Mouse (Mus musculus): ENCODE measurements around the gene Nfe2l2.

DNA sequence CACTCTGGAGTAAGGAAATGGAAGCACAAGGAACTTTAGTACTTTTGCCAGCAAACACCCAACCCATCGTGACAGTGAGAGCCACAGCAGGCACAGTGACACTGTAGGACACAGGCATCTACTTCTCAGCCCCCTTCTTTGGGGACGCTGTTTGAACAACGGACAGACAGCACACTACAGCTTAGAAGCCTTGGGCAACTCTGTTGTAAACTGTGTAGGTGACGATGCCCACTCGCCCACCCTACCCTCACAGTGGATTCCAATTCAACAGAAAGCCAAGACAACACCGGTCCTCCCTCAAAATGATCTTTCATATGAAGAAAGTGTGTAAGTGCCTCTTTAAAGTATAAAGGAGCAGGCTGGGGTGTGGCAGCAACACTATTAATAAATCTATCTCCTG lies 12.1 kb downstream of the Nfe2l2 start:
- TF ChIP-seq POLR2A (IDR thresholded peaks at IDR 0.05; ENCODE audit: low read depth, low read length) (no peak), CTCF (IDR thresholded peaks at IDR 0.05; ENCODE audit: extremely low read depth, insufficient read depth, insufficient read length, insufficient replicate concordance) (no peak)
